Mouse (Mus musculus) embryo, embryonic 11.5 days (tissue): ENCODE measurements around the gene Klk14.
A peak's percentile ranks its signal among the peaks of the same experiment; 100 is the strongest.
"Not testable (repeated sequence)": the region's sequence is repeated elsewhere in the genome, so short reads cannot be mapped to it uniquely, and the experiment has no call there.

Experiments
- DNase-seq: peaks from one replicate; pipeline ENCODE4 v3.0.0-alpha.2; 2012; ENCODE audit warnings: low read depth, low spot score

The Klk14 gene

GRCm38 (mm10) chr7:43690118-43690517 is at the start of gene Klk14:
TSS of gene Klk14 (plus strand) at chr7:43690418.
- DNase-seq = no peak

- no peak for DNase-seq
Measured at GRCm38 (mm10) chr7:43642587-43642986, 47.6 kb upstream of the Klk14 start.

- DNase-seq = no peak
Measured at GRCm38 (mm10) chr7:43643046-43643652, 47.1 kb upstream of the Klk14 start.

- no peak for DNase-seq
Measured at GRCm38 (mm10) chr7:43652683-43653082, 37.5 kb upstream of the Klk14 start.

GRCm38 (mm10) chr7:43654519-43654918 is 35.7 kb upstream of the Klk14 start:
- DNase-seq = no peak

- DNase-seq = no peak
Measured at GRCm38 (mm10) chr7:43656232-43656631, 34.0 kb upstream of the Klk14 start.

- DNase-seq = no peak
Measured at GRCm38 (mm10) chr7:43660002-43660401, 30.2 kb upstream of the Klk14 start, which contains the start of gene Siglece. TSS of gene Siglece (minus strand) at chr7:43660161.

- no peak for DNase-seq
Measured at GRCm38 (mm10) chr7:43662804-43663203, 27.4 kb upstream of the Klk14 start.

GRCm38 (mm10) chr7:43667221-43667620 is 23.0 kb upstream of the Klk14 start:
- DNase-seq = not testable (repeated sequence)

- DNase-seq = no peak
Measured at GRCm38 (mm10) chr7:43668582-43668981, 21.6 kb upstream of the Klk14 start.

- DNase-seq = no peak
Measured at GRCm38 (mm10) chr7:43671064-43671808, 19.0 kb upstream of the Klk14 start.

- peak; percentile 80 for DNase-seq
Measured at GRCm38 (mm10) chr7:43671809-43672580, 18.2 kb upstream of the Klk14 start, which contains the start of gene Ctu1. TSS of gene Ctu1 (plus strand) at chr7:43672016.

GRCm38 (mm10) chr7:43672581-43673260 is 17.5 kb upstream of the Klk14 start:
- DNase-seq = no peak

GRCm38 (mm10) chr7:43675091-43675490 is 15.1 kb upstream of the Klk14 start:
- no peak for DNase-seq

GRCm38 (mm10) chr7:43678517-43678916 is 11.7 kb upstream of the Klk14 start:
- DNase-seq = no peak

GRCm38 (mm10) chr7:43680960-43681359 is 9.3 kb upstream of the Klk14 start:
- DNase-seq = peak; percentile 43

- not testable (repeated sequence) for DNase-seq
Measured at GRCm38 (mm10) chr7:43682511-43682910, 7.7 kb upstream of the Klk14 start.

- no peak for DNase-seq
Measured at GRCm38 (mm10) chr7:43685088-43685487, 5.1 kb upstream of the Klk14 start.

- DNase-seq = no peak
Measured at GRCm38 (mm10) chr7:43710031-43710430, 19.8 kb downstream of the Klk14 start.

- no peak for DNase-seq
Measured at GRCm38 (mm10) chr7:43712267-43712666, 22.0 kb downstream of the Klk14 start, which contains the start of gene Klk13. TSS of gene Klk13 (plus strand) at chr7:43712567.

- DNase-seq = no peak
Measured at GRCm38 (mm10) chr7:43712917-43713316, 22.7 kb downstream of the Klk14 start.
